Mouse (Mus musculus): ENCODE data around the gene Sox18.

The Sox18 gene

GRCm38 (mm10) chr2:181671326-181671725 lies at the start of gene Sox18:
TSS of gene Sox18 (minus strand) at chr2:181671640.
- in situ Hi-C loops (cut with MboI, MseI), result no loop called here

- in situ Hi-C loops (cut with MboI, MseI), result loop anchor here (10.0 kb wide), 1 partner anchor 144 kb away; the partner anchor contains the start of gene Polr3k
Measured at GRCm38 (mm10) chr2:181721200-181721599, 49.8 kb upstream of the Sox18 start.

- in situ Hi-C loops (cut with MboI, MseI), result loop anchor here (10.0 kb wide), 1 partner anchor 145 kb away; the partner anchor contains the start of gene Polr3k
Measured at GRCm38 (mm10) chr2:181720061-181720460, 48.6 kb upstream of the Sox18 start.

GRCm38 (mm10) chr2:181716991-181717390 lies 45.6 kb upstream of the Sox18 start:
- in situ Hi-C loops (cut with MboI, MseI), result no loop called here

- in situ Hi-C loops (cut with MboI, MseI), result no loop called here
Measured at GRCm38 (mm10) chr2:181715382-181715781, 43.9 kb upstream of the Sox18 start.

- in situ Hi-C loops (cut with MboI, MseI), result no loop called here
Measured at GRCm38 (mm10) chr2:181714903-181715326, 43.5 kb upstream of the Sox18 start, which contains the start of gene Oprl1. TSS of gene Oprl1 (plus strand) at chr2:181715016.

- in situ Hi-C loops (cut with MboI, MseI), result no loop called here
Measured at GRCm38 (mm10) chr2:181713749-181714148, 42.3 kb upstream of the Sox18 start.

GRCm38 (mm10) chr2:181706668-181707067 lies 35.2 kb upstream of the Sox18 start:
- in situ Hi-C loops (cut with MboI, MseI), result loop anchor here (10.0 kb wide), 1 partner anchor 62 kb away; no protein-coding TSS in a partner anchor

- in situ Hi-C loops (cut with MboI, MseI), result no loop called here
Measured at GRCm38 (mm10) chr2:181698241-181698640, 26.8 kb upstream of the Sox18 start, which contains the start of gene Lkaaear1. TSS of gene Lkaaear1 (minus strand) at chr2:181698442.

GRCm38 (mm10) chr2:181696801-181697420 lies 25.5 kb upstream of the Sox18 start:
- in situ Hi-C loops (cut with MboI, MseI), result no loop called here

- in situ Hi-C loops (cut with MboI, MseI), result no loop called here
Measured at GRCm38 (mm10) chr2:181695776-181696175, 24.3 kb upstream of the Sox18 start.

GRCm38 (mm10) chr2:181694581-181694980 lies 23.1 kb upstream of the Sox18 start:
- in situ Hi-C loops (cut with MboI, MseI), result no loop called here

- in situ Hi-C loops (cut with MboI, MseI), result no loop called here
Measured at GRCm38 (mm10) chr2:181693339-181694280, 22.2 kb upstream of the Sox18 start, which contains the start of gene Rgs19. TSS of gene Rgs19 (minus strand) at chr2:181693977.

- in situ Hi-C loops (cut with MboI, MseI), result no loop called here
Measured at GRCm38 (mm10) chr2:181692304-181692703, 20.9 kb upstream of the Sox18 start.

GRCm38 (mm10) chr2:181691571-181691970 lies 20.1 kb upstream of the Sox18 start:
- in situ Hi-C loops (cut with MboI, MseI), result no loop called here

- in situ Hi-C loops (cut with MboI, MseI), result no loop called here
Measured at GRCm38 (mm10) chr2:181691083-181691482, 19.6 kb upstream of the Sox18 start.

- in situ Hi-C loops (cut with MboI, MseI), result no loop called here
Measured at GRCm38 (mm10) chr2:181689466-181690160, 18.2 kb upstream of the Sox18 start.

GRCm38 (mm10) chr2:181687586-181687985 lies 16.1 kb upstream of the Sox18 start:
- in situ Hi-C loops (cut with MboI, MseI), result no loop called here

- in situ Hi-C loops (cut with MboI, MseI), result no loop called here
Measured at GRCm38 (mm10) chr2:181685686-181686085, 14.2 kb upstream of the Sox18 start.

- in situ Hi-C loops (cut with MboI, MseI), result no loop called here
Measured at GRCm38 (mm10) chr2:181684713-181685112, 13.3 kb upstream of the Sox18 start.

GRCm38 (mm10) chr2:181683381-181683780 lies 11.9 kb upstream of the Sox18 start:
- in situ Hi-C loops (cut with MboI, MseI), result no loop called here

GRCm38 (mm10) chr2:181681978-181682377 lies 10.5 kb upstream of the Sox18 start:
- in situ Hi-C loops (cut with MboI, MseI), result no loop called here

All from regulatory T cell (primary cell).